Mouse (Mus musculus) liver, embryonic 11.5 days (tissue): ENCODE data around the gene Gnat1. TPM values are rescaled to one million over a fixed set of nuclear protein-coding genes. Genes with fewer than 3 reads are reported as not detected.
A peak's percentile ranks its signal among the peaks of the same experiment; 100 is the strongest.

Experiments
- ATAC-seq: fragments of 200-750 bp; cut with Nextera tagmentation; replicated peaks from 2 replicates; pipeline ENCODE4 v1.8.0; 2017; ENCODE audit warnings: moderate number of reproducible peaks, mild to moderate bottlenecking, moderate TSS enrichment, moderate library complexity; ENCODE audit not compliant: low FRiP score
- DNase-seq: peaks from one replicate; pipeline ENCODE4 v3.0.0-alpha.2; 2017; ENCODE audit warnings: low spot score
- H3K27ac ChIP-seq: fragments of 300-500 bp; sonication (generic); 2 replicates; pipeline ENCODE4 v1.5.1; 2014; ENCODE audit warnings: mild to moderate bottlenecking, low read depth, low read length, control low read depth
- H3K27me3 ChIP-seq: fragments of 300-500 bp; sonication (generic); replicated peaks from 2 replicates; pipeline ENCODE4 v1.6.1; 2014; ENCODE audit warnings: low read length, mixed read lengths; ENCODE audit not compliant: control insufficient read depth, insufficient read depth
- H3K36me3 ChIP-seq: fragments of 300-500 bp; sonication (generic); 2 replicates; pipeline ENCODE4 v1.6.1; 2014; ENCODE audit warnings: mild to moderate bottlenecking, low read length, moderate library complexity, mixed read lengths; ENCODE audit not compliant: control insufficient read depth, insufficient read depth
- H3K4me1 ChIP-seq: fragments of 300-500 bp; sonication (generic); replicated peaks from 2 replicates; pipeline ENCODE4 v1.6.1; 2014; ENCODE audit warnings: low read length, mixed read lengths; ENCODE audit not compliant: control insufficient read depth, insufficient read depth
- H3K4me2 ChIP-seq: fragments of 300-500 bp; sonication (generic); 2 replicates; pipeline ENCODE4 v1.6.1; 2014; ENCODE audit warnings: mild to moderate bottlenecking, control low read depth, moderate library complexity
- H3K4me3 ChIP-seq: fragments of 300-500 bp; sonication (generic); 2 replicates; pipeline ENCODE4 v1.5.1; 2014; ENCODE audit warnings: low read depth, low read length, control low read depth
- H3K9ac ChIP-seq: fragments of 300-500 bp; sonication (generic); 2 replicates; pipeline ENCODE4 v1.6.1; 2014; ENCODE audit warnings: low read depth, low read length, control low read depth
- H3K9me3 ChIP-seq: fragments of 300-500 bp; sonication (generic); 2 replicates; pipeline ENCODE4 v1.6.1; 2016; ENCODE audit warnings: low read length, inconsistent platforms, mixed read lengths; ENCODE audit not compliant: control insufficient read depth
- WGBS: fragments of 180-500 bp; shearing (Covaris S2); extraction: QIAGEN DNeasy Blood & Tissue Kit; methylation state at CpG from one replicate; pipeline ENCODE4 v1.1.7; 2014; 5-methylcytosine and 5-hydroxymethylcytosine counted together
- polyA plus RNA-seq: library from polyadenylated mRNA; unstranded; fragments of >200 nt; fragmentation: Nextera tagmentation; extraction: Ambion mirVana; gene quantifications from 2 replicates; pipeline ENCODE4 v1.2.1, GENCODE M21; 2014

Gene Gnat1
- polyA plus RNA-seq, result 4.7 and 5.0 TPM in 2 replicates

- ATAC-seq, result no peak
- peaks cover 42% of the 10 kb centered on the region for H3K27me3 ChIP-seq
These were observed at the start of gene Gnat1 for GRCm38 (mm10) chr9:107679501-107679900. Gene Gnat1 (minus strand): TSS chr9:107679712.

GRCm38 (mm10) chr9:107728919-107729670 is 49.6 kb upstream of the Gnat1 start:
- no peak for DNase-seq
- no peak overlapping the region for H3K27ac ChIP-seq
- 35% methylated on average over 6 of the region's 6 CpGs for WGBS
- 0 out of 2 replicates have a peak, but pooled peaks have one; percentile 5 for ATAC-seq
- H3K9me3 ChIP-seq, result no peaks in the 10 kb centered on the region
- H3K9ac ChIP-seq, result 0 out of 2 replicates have a peak overlapping the region, but pooled peaks have one; percentile 7
- H3K27me3 ChIP-seq, result peaks cover under 1% of the 10 kb centered on the region; the same call in 1 of the 2 replicates
- no peaks in the 10 kb centered on the region for H3K36me3 ChIP-seq
- no peak overlapping the region for H3K4me3 ChIP-seq
- peaks cover 19% of the 10 kb centered on the region for H3K4me1 ChIP-seq
- no peak overlapping the region for H3K4me2 ChIP-seq

More at GRCm38 (mm10) chr9:107679501-107679900, at the start of gene Gnat1:
- Histone ChIP-seq H3K36me3 (peaks cover 7% of the 10 kb centered on the region; the same call in 1 of the 2 replicates), H3K4me2 (no peak within 1 kb of the TSS), H3K9me3 (no peaks in the 10 kb centered on the region), H3K9ac (no peak within 1 kb of the TSS), H3K4me3 (no peak within 1 kb of the TSS), H3K4me1 (peaks cover 6% of the 10 kb centered on the region), H3K27ac (no peak within 1 kb of the TSS)
- WGBS, result 47% methylated on average over 5 of the region's 5 CpGs
- DNase-seq, result no peak

GRCm38 (mm10) chr9:107727041-107727440 is 47.5 kb upstream of the Gnat1 start:
- no peak for DNase-seq

GRCm38 (mm10) chr9:107724796-107725195 is 45.3 kb upstream of the Gnat1 start:
- 72% methylated on average over 1 of the region's 1 CpGs for WGBS
- H3K27ac ChIP-seq, result peak overlapping the region; percentile 58; the same call in 1 of the 2 replicates
- DNase-seq (no peak), ATAC-seq (no peak)
- no peak overlapping the region for H3K4me3 ChIP-seq
- H3K27me3 ChIP-seq, result 0 out of 2 replicates have a peak, but pooled peaks cover 12% of the 10 kb centered on the region
- no peaks in the 10 kb centered on the region for H3K9me3 ChIP-seq
- H3K9ac ChIP-seq, result no peak overlapping the region
- no peaks in the 10 kb centered on the region for H3K36me3 ChIP-seq
- H3K4me1 ChIP-seq, result peaks cover 28% of the 10 kb centered on the region
- H3K4me2 ChIP-seq, result no peak overlapping the region

More at GRCm38 (mm10) chr9:107727041-107727440, 47.5 kb upstream of the Gnat1 start:
- no peaks in the 10 kb centered on the region for H3K9me3 ChIP-seq
- H3K4me2 ChIP-seq, result no peak overlapping the region
- H3K4me1 ChIP-seq, result peaks cover 31% of the 10 kb centered on the region
- no peak overlapping the region for H3K9ac ChIP-seq
- H3K27me3 ChIP-seq, result 0 out of 2 replicates have a peak, but pooled peaks cover 11% of the 10 kb centered on the region
- no peak overlapping the region for H3K4me3 ChIP-seq
- H3K27ac ChIP-seq, result no peak overlapping the region
- ATAC-seq, result no peak
- no peaks in the 10 kb centered on the region for H3K36me3 ChIP-seq
- WGBS, result 59% methylated on average over 3 of the region's 3 CpGs

- peak overlapping the region; percentile 58 for H3K27ac ChIP-seq
- no peak overlapping the region for H3K4me3 ChIP-seq
- H3K4me1 ChIP-seq, result peaks cover 25% of the 10 kb centered on the region
- no peaks in the 10 kb centered on the region for H3K9me3 ChIP-seq
- DNase-seq (no peak), ATAC-seq (peak; percentile 29; the same call in 1 of the 2 replicates)
- peak overlapping the region; percentile 37; the same call in 1 of the 2 replicates for H3K9ac ChIP-seq
- no peaks in the 10 kb centered on the region for H3K36me3 ChIP-seq
- H3K4me2 ChIP-seq, result peak overlapping the region; percentile 47
- WGBS, result 6% methylated on average over 11 of the region's 11 CpGs
- H3K27me3 ChIP-seq, result peaks cover 15% of the 10 kb centered on the region; the same call in 1 of the 2 replicates
These were observed 44.5 kb upstream of the Gnat1 start for GRCm38 (mm10) chr9:107723794-107724531.

- DNase-seq (no peak), ATAC-seq (peak; percentile 37)
- H3K9me3 ChIP-seq, result no peaks in the 10 kb centered on the region
- no peaks in the 10 kb centered on the region for H3K36me3 ChIP-seq
- no peak overlapping the region for H3K4me3 ChIP-seq
- H3K27ac ChIP-seq, result peak overlapping the region; percentile 58
- 12% methylated on average over 6 of the region's 6 CpGs for WGBS
- H3K4me1 ChIP-seq, result peaks cover 23% of the 10 kb centered on the region
- H3K9ac ChIP-seq, result no peak overlapping the region
- H3K4me2 ChIP-seq, result peak overlapping the region; percentile 47
- H3K27me3 ChIP-seq, result peaks cover 15% of the 10 kb centered on the region; the same call in 1 of the 2 replicates
These were observed 43.8 kb upstream of the Gnat1 start for GRCm38 (mm10) chr9:107723292-107723691.

GRCm38 (mm10) chr9:107718781-107719540 is 39.4 kb upstream of the Gnat1 start:
- Histone ChIP-seq H3K4me3 (no peak overlapping the region), H3K27ac (no peak overlapping the region), H3K9me3 (no peaks in the 10 kb centered on the region), H3K4me1 (peaks cover 21% of the 10 kb centered on the region), H3K9ac (no peak overlapping the region), H3K4me2 (no peak overlapping the region), H3K36me3 (no peaks in the 10 kb centered on the region), H3K27me3 (peaks cover 23% of the 10 kb centered on the region)
- 76% methylated on average over 10 of the region's 10 CpGs for WGBS
- ATAC-seq, result no peak
- no peak for DNase-seq

GRCm38 (mm10) chr9:107716951-107717350 is 37.4 kb upstream of the Gnat1 start:
- H3K36me3 ChIP-seq, result no peaks in the 10 kb centered on the region
- no peaks in the 10 kb centered on the region for H3K9me3 ChIP-seq
- H3K9ac ChIP-seq, result no peak overlapping the region
- no peak overlapping the region for H3K27ac ChIP-seq
- no peak for DNase-seq
- no peak overlapping the region for H3K4me3 ChIP-seq
- H3K27me3 ChIP-seq, result peaks cover 16% of the 10 kb centered on the region
- no peak overlapping the region for H3K4me2 ChIP-seq
- H3K4me1 ChIP-seq, result peaks cover 16% of the 10 kb centered on the region
- WGBS, result 56% methylated on average over 6 of the region's 6 CpGs
- no peak for ATAC-seq
